Mouse (Mus musculus) midbrain, embryonic 10.5 days (tissue): ENCODE data around the gene Tex48. TPM values are rescaled to one million over a fixed set of nuclear protein-coding genes. Genes with fewer than 3 reads are reported as not detected.

ENCODE experiments used
- DNase-seq: peaks from one replicate; pipeline ENCODE4 v3.0.0-alpha.2; 2017; ENCODE audit warnings: low spot score
- H3K27ac ChIP-seq: fragments of 300-500 bp; sonication (generic); replicated peaks from 2 replicates; pipeline ENCODE4 v1.5.1; 2016; ENCODE audit warnings: mild to moderate bottlenecking
- H3K27me3 ChIP-seq: fragments of 300-500 bp; sonication (generic); 2 replicates; pipeline ENCODE4 v1.6.1; 2016; ENCODE audit warnings: low read depth, mild to moderate bottlenecking; ENCODE audit not compliant: poor library complexity, severe bottlenecking
- H3K36me3 ChIP-seq: fragments of 300-500 bp; sonication (generic); 2 replicates; pipeline ENCODE4 v1.6.1; 2016; ENCODE audit warnings: mild to moderate bottlenecking, moderate library complexity
- H3K4me1 ChIP-seq: fragments of 300-500 bp; sonication (generic); 2 replicates; pipeline ENCODE4 v1.6.1; 2016
- H3K4me3 ChIP-seq: fragments of 300-500 bp; sonication (generic); 2 replicates; pipeline ENCODE4 v1.5.1; 2016; ENCODE audit warnings: mild to moderate bottlenecking, moderate library complexity
- H3K9me3 ChIP-seq: fragments of 300-500 bp; sonication (generic); replicated peaks from 2 replicates; pipeline ENCODE4 v1.6.1; 2016; ENCODE audit warnings: mild to moderate bottlenecking
- WGBS: fragments of 180-500 bp; shearing (Covaris S2); methylation state at CpG from one replicate; pipeline ENCODE4 v1.1.7; 2016; 5-methylcytosine and 5-hydroxymethylcytosine counted together
- polyA plus RNA-seq: library from polyadenylated mRNA; unstranded; fragments of >200 nt; fragmentation: Nextera tagmentation; extraction: Ambion mirVana; gene quantifications from 2 replicates; pipeline ENCODE4 v1.2.1, GENCODE M21; 2016

Gene Tex48
- polyA plus RNA-seq, 1 experiment from 2014 or later: not detected

GRCm38 (mm10) chr4:63627111-63627510, 4.9 kb upstream of the Tex48 start:
- 89% methylated on average over 8 of the region's 8 CpGs for WGBS
- Histone ChIP-seq H3K27me3 (no peaks in the 10 kb centered on the region), H3K36me3 (no peaks in the 10 kb centered on the region), H3K9me3 (no peaks in the 10 kb centered on the region), H3K4me3 (no peak overlapping the region), H3K4me1 (no peaks in the 10 kb centered on the region), H3K27ac (no peak overlapping the region)
- no peak for DNase-seq

GRCm38 (mm10) chr4:63625563-63626080, 3.4 kb upstream of the Tex48 start:
- no peaks in the 10 kb centered on the region for H3K27me3 ChIP-seq
- no peak overlapping the region for H3K4me3 ChIP-seq
- WGBS: 74% methylated on average over 3 of the region's 3 CpGs
- no peak for DNase-seq
- no peaks in the 10 kb centered on the region for H3K9me3 ChIP-seq
- H3K36me3 ChIP-seq: no peaks in the 10 kb centered on the region
- H3K4me1 ChIP-seq: no peaks in the 10 kb centered on the region
- no peak overlapping the region for H3K27ac ChIP-seq

GRCm38 (mm10) chr4:63621861-63622260, 367 bp downstream of the Tex48 start:
- no peak overlapping the region for H3K27ac ChIP-seq
- no peaks in the 10 kb centered on the region for H3K9me3 ChIP-seq

GRCm38 (mm10) chr4:63608391-63608790, 13.8 kb downstream of the Tex48 start:
- Histone ChIP-seq H3K27me3 (no peaks in the 10 kb centered on the region), H3K9me3 (no peaks in the 10 kb centered on the region), H3K36me3 (no peaks in the 10 kb centered on the region), H3K27ac (no peak overlapping the region), H3K4me3 (no peak overlapping the region), H3K4me1 (no peaks in the 10 kb centered on the region)
- 88% methylated on average over 7 of the region's 7 CpGs for WGBS
- no peak for DNase-seq

More at GRCm38 (mm10) chr4:63621861-63622260, 367 bp downstream of the Tex48 start:
- H3K27me3 ChIP-seq: no peaks in the 10 kb centered on the region
- no peak overlapping the region for H3K4me3 ChIP-seq
- WGBS: 84% methylated on average over 2 of the region's 2 CpGs
- no peak for DNase-seq
- no peaks in the 10 kb centered on the region for H3K4me1 ChIP-seq
- no peaks in the 10 kb centered on the region for H3K36me3 ChIP-seq

- H3K27me3 ChIP-seq: no peaks in the 10 kb centered on the region
- WGBS: 79% methylated on average over 1 of the region's 1 CpGs
Measured at GRCm38 (mm10) chr4:63605968-63606367, 16.3 kb downstream of the Tex48 start.

GRCm38 (mm10) chr4:63605545-63605944, 16.7 kb downstream of the Tex48 start:
- Histone ChIP-seq H3K27ac (no peak overlapping the region), H3K36me3 (no peaks in the 10 kb centered on the region), H3K9me3 (no peaks in the 10 kb centered on the region; the same call in 1 of the 2 replicates), H3K4me1 (no peaks in the 10 kb centered on the region), H3K4me3 (no peak overlapping the region), H3K27me3 (no peaks in the 10 kb centered on the region)
- DNase-seq: no peak
- WGBS: 98% methylated on average over 3 of the region's 3 CpGs

More at GRCm38 (mm10) chr4:63605968-63606367, 16.3 kb downstream of the Tex48 start:
- H3K27ac ChIP-seq: no peak overlapping the region
- no peaks in the 10 kb centered on the region; the same call in 1 of the 2 replicates for H3K9me3 ChIP-seq
- H3K4me1 ChIP-seq: no peaks in the 10 kb centered on the region
- no peak for DNase-seq
- H3K4me3 ChIP-seq: no peak overlapping the region
- H3K36me3 ChIP-seq: no peaks in the 10 kb centered on the region

GRCm38 (mm10) chr4:63604945-63605344, 17.3 kb downstream of the Tex48 start, which contains the start of gene Gm11213:
Gene Gm11213 (minus strand): TSS chr4:63605261.
- Histone ChIP-seq H3K9me3 (no peaks in the 10 kb centered on the region; the same call in 1 of the 2 replicates), H3K4me3 (no peak within 1 kb of the TSS), H3K27ac (no peak within 1 kb of the TSS), H3K27me3 (no peaks in the 10 kb centered on the region), H3K36me3 (no peaks in the 10 kb centered on the region), H3K4me1 (no peaks in the 10 kb centered on the region)
- 72% methylated on average over 3 of the region's 3 CpGs for WGBS
- no peak for DNase-seq

GRCm38 (mm10) chr4:63601263-63601662, 21.0 kb downstream of the Tex48 start:
- Histone ChIP-seq H3K4me1 (no peaks in the 10 kb centered on the region), H3K27me3 (no peaks in the 10 kb centered on the region), H3K27ac (no peak overlapping the region), H3K9me3 (no peaks in the 10 kb centered on the region; the same call in 1 of the 2 replicates), H3K36me3 (no peaks in the 10 kb centered on the region), H3K4me3 (no peak overlapping the region)
- DNase-seq: no peak

GRCm38 (mm10) chr4:63600786-63601185, 21.4 kb downstream of the Tex48 start:
- WGBS: 88% methylated on average over 6 of the region's 6 CpGs
- Histone ChIP-seq H3K27ac (no peak overlapping the region), H3K4me1 (no peaks in the 10 kb centered on the region), H3K9me3 (no peaks in the 10 kb centered on the region; the same call in 1 of the 2 replicates), H3K36me3 (no peaks in the 10 kb centered on the region), H3K27me3 (no peaks in the 10 kb centered on the region), H3K4me3 (no peak overlapping the region)
- no peak for DNase-seq

GRCm38 (mm10) chr4:63596010-63596409, 26.2 kb downstream of the Tex48 start:
- Histone ChIP-seq H3K4me3 (no peak overlapping the region), H3K36me3 (no peaks in the 10 kb centered on the region), H3K4me1 (peaks cover 13% of the 10 kb centered on the region), H3K27me3 (no peaks in the 10 kb centered on the region), H3K9me3 (no peaks in the 10 kb centered on the region), H3K27ac (no peak overlapping the region)
- DNase-seq: no peak
- WGBS: 92% methylated on average over 4 of the region's 4 CpGs

GRCm38 (mm10) chr4:63595259-63595658, 27.0 kb downstream of the Tex48 start:
- Histone ChIP-seq H3K27ac (peak overlapping the region; percentile 24; the same call in 1 of the 2 replicates), H3K4me3 (no peak overlapping the region), H3K36me3 (no peaks in the 10 kb centered on the region), H3K4me1 (peaks cover 13% of the 10 kb centered on the region), H3K27me3 (no peaks in the 10 kb centered on the region), H3K9me3 (no peaks in the 10 kb centered on the region)
- WGBS: 88% methylated on average over 10 of the region's 10 CpGs
- DNase-seq: no peak

GRCm38 (mm10) chr4:63594459-63595110, 27.6 kb downstream of the Tex48 start:
- no peak overlapping the region for H3K4me3 ChIP-seq
- DNase-seq: no peak
- no peaks in the 10 kb centered on the region for H3K27me3 ChIP-seq
- H3K27ac ChIP-seq: no peak overlapping the region
- WGBS: 78% methylated on average over 5 of the region's 5 CpGs
- peaks cover 13% of the 10 kb centered on the region for H3K4me1 ChIP-seq
- H3K36me3 ChIP-seq: no peaks in the 10 kb centered on the region
- no peaks in the 10 kb centered on the region for H3K9me3 ChIP-seq

- H3K4me1 ChIP-seq: peaks cover 13% of the 10 kb centered on the region
- H3K9me3 ChIP-seq: no peaks in the 10 kb centered on the region
- H3K36me3 ChIP-seq: no peaks in the 10 kb centered on the region
- no peak for DNase-seq
- 90% methylated on average over 4 of the region's 4 CpGs for WGBS
- no peak overlapping the region for H3K27ac ChIP-seq
- no peak overlapping the region for H3K4me3 ChIP-seq
- no peaks in the 10 kb centered on the region for H3K27me3 ChIP-seq
Measured at GRCm38 (mm10) chr4:63590538-63590937, 31.7 kb downstream of the Tex48 start.
